Mouse (Mus musculus): ENCODE measurements around the gene Fuom. TPM values are rescaled to one million over a fixed set of nuclear protein-coding genes. Genes with fewer than 3 reads are reported as not detected.
A peak's percentile ranks its signal among the peaks of the same experiment; 100 is the strongest.

The Fuom gene
- polyA plus RNA-seq (2012), result 0.23 TPM in 1 of 2 replicates, not detected in the other

- no peak for TF ChIP-seq GATA1 (IDR thresholded peaks at IDR 0.05; ENCODE audit: low read length)
These were observed at the start of gene Fuom for GRCm38 (mm10) chr7:140101993-140102860. TSS of gene Fuom (minus strand) at chr7:140102441.

- no peak for TF ChIP-seq GATA1 (IDR thresholded peaks at IDR 0.05; ENCODE audit: low read length)
These were observed 42.3 kb upstream of the Fuom start for GRCm38 (mm10) chr7:140144550-140144949.

- TF ChIP-seq GATA1 (IDR thresholded peaks at IDR 0.05; ENCODE audit: low read length), result no peak
These were observed 39.1 kb upstream of the Fuom start for GRCm38 (mm10) chr7:140141350-140141749.

- no peak for TF ChIP-seq GATA1 (IDR thresholded peaks at IDR 0.05; ENCODE audit: low read length)
These were observed 35.7 kb upstream of the Fuom start for GRCm38 (mm10) chr7:140138021-140138310.

GRCm38 (mm10) chr7:140137135-140138020, 35.1 kb upstream of the Fuom start, which contains the start of gene Mtg1:
TSS of gene Mtg1 (plus strand) at chr7:140137564.
- no peak for TF ChIP-seq GATA1 (IDR thresholded peaks at IDR 0.05; ENCODE audit: low read length)

GRCm38 (mm10) chr7:140135106-140135770, 33.0 kb upstream of the Fuom start:
- TF ChIP-seq GATA1 (IDR thresholded peaks at IDR 0.05; ENCODE audit: low read length), result no peak

GRCm38 (mm10) chr7:140134033-140134432, 31.8 kb upstream of the Fuom start:
- peak; percentile 33 for TF ChIP-seq GATA1 (IDR thresholded peaks at IDR 0.05; ENCODE audit: low read length)

- TF ChIP-seq GATA1 (IDR thresholded peaks at IDR 0.05; ENCODE audit: low read length), result no peak
These were observed 25.7 kb upstream of the Fuom start for GRCm38 (mm10) chr7:140127911-140128310.

- TF ChIP-seq GATA1 (IDR thresholded peaks at IDR 0.05; ENCODE audit: low read length), result no peak
These were observed 24.7 kb upstream of the Fuom start for GRCm38 (mm10) chr7:140126934-140127333.

- no peak for TF ChIP-seq GATA1 (IDR thresholded peaks at IDR 0.05; ENCODE audit: low read length)
These were observed 23.7 kb upstream of the Fuom start for GRCm38 (mm10) chr7:140126022-140126350.

GRCm38 (mm10) chr7:140125278-140126021, 23.2 kb upstream of the Fuom start:
- TF ChIP-seq GATA1 (IDR thresholded peaks at IDR 0.05; ENCODE audit: low read length), result no peak

- no peak for TF ChIP-seq GATA1 (IDR thresholded peaks at IDR 0.05; ENCODE audit: low read length)
These were observed 22.1 kb upstream of the Fuom start for GRCm38 (mm10) chr7:140124382-140124781.

- no peak for TF ChIP-seq GATA1 (IDR thresholded peaks at IDR 0.05; ENCODE audit: low read length)
These were observed 20.5 kb upstream of the Fuom start for GRCm38 (mm10) chr7:140122765-140123164.

- no peak for TF ChIP-seq GATA1 (IDR thresholded peaks at IDR 0.05; ENCODE audit: low read length)
These were observed 19.2 kb upstream of the Fuom start for GRCm38 (mm10) chr7:140121338-140121910.

- no peak for TF ChIP-seq GATA1 (IDR thresholded peaks at IDR 0.05; ENCODE audit: low read length)
These were observed 18.2 kb upstream of the Fuom start for GRCm38 (mm10) chr7:140120484-140120883.
